Mouse (Mus musculus) midbrain, embryonic 14.5 days (tissue): Measurements from ENCODE around the gene Cyp27b1. TPM values are rescaled to one million over a fixed set of nuclear protein-coding genes. Genes with fewer than 3 reads are reported as not detected.

Experiments
- ATAC-seq: fragments of 200-750 bp; cut with Nextera tagmentation; 2 replicates; pipeline ENCODE4 v1.8.0; 2017; ENCODE audit warnings: moderate number of reproducible peaks, moderate library complexity; ENCODE audit not compliant: low FRiP score, low TSS enrichment
- DNase-seq: peaks from one replicate; pipeline ENCODE4 v3.0.0-alpha.2; 2015
- H3K27ac ChIP-seq: fragments of 300-500 bp; sonication (generic); replicated peaks from 2 replicates; pipeline ENCODE4 v1.5.1; 2014; ENCODE audit warnings: mild to moderate bottlenecking, low read depth, low read length, moderate library complexity
- H3K27me3 ChIP-seq: fragments of 300-500 bp; sonication (generic); 2 replicates; pipeline ENCODE4 v1.6.1; 2014; ENCODE audit warnings: low read length, control low read depth, mixed read lengths; ENCODE audit not compliant: control insufficient read depth, insufficient read depth
- H3K36me3 ChIP-seq: fragments of 300-500 bp; sonication (generic); 2 replicates; pipeline ENCODE4 v1.6.1; 2014; ENCODE audit warnings: low read length, control low read depth; ENCODE audit not compliant: control insufficient read depth, insufficient read depth
- H3K4me1 ChIP-seq: fragments of 300-500 bp; sonication (generic); 2 replicates; pipeline ENCODE4 v1.6.1; 2014; ENCODE audit warnings: mild to moderate bottlenecking, antibody characterized with exemption, low read length, control low read depth; ENCODE audit not compliant: control insufficient read depth, insufficient read depth
- H3K4me2 ChIP-seq: fragments of 300-500 bp; sonication (generic); 2 replicates; pipeline ENCODE4 v1.6.1; 2014; ENCODE audit warnings: mild to moderate bottlenecking, low read length, moderate library complexity
- H3K4me3 ChIP-seq: fragments of 300-500 bp; sonication (generic); replicated peaks from 2 replicates; pipeline ENCODE4 v1.5.1; 2014; ENCODE audit warnings: low read depth, low read length
- H3K9ac ChIP-seq: fragments of 300-500 bp; sonication (generic); replicated peaks from 2 replicates; pipeline ENCODE4 v1.6.1; 2014; ENCODE audit warnings: mild to moderate bottlenecking, low read length, moderate library complexity
- H3K9me3 ChIP-seq: fragments of 300-500 bp; sonication (generic); 2 replicates; pipeline ENCODE4 v1.6.1; 2016; ENCODE audit warnings: low read length, control low read depth, mixed read lengths; ENCODE audit not compliant: control insufficient read depth
- WGBS: fragments of 180-500 bp; shearing (Covaris S2); extraction: QIAGEN DNeasy Blood & Tissue Kit; methylation state at CpG from one replicate; pipeline ENCODE4 v1.1.7; 2014; 5-methylcytosine and 5-hydroxymethylcytosine counted together
- microRNA counts: library from miRNA; unstranded; fragments of <30 nt; microRNA quantifications from one replicate; lab custom pipeline; 2016
- microRNA-seq: library from miRNA; unstranded; fragments of <30 nt; microRNA quantifications from one replicate; pipeline ENCODE4, GENCODE M21; 2016
- polyA plus RNA-seq: library from polyadenylated mRNA; unstranded; fragments of >200 nt; fragmentation: Nextera tagmentation; extraction: Ambion mirVana; gene quantifications from 2 replicates; pipeline ENCODE4 v1.2.1, GENCODE M21; 2014

Cyp27b1 gene
- polyA plus RNA-seq, 1 experiment from 2014 or later, result not detected

DNA sequence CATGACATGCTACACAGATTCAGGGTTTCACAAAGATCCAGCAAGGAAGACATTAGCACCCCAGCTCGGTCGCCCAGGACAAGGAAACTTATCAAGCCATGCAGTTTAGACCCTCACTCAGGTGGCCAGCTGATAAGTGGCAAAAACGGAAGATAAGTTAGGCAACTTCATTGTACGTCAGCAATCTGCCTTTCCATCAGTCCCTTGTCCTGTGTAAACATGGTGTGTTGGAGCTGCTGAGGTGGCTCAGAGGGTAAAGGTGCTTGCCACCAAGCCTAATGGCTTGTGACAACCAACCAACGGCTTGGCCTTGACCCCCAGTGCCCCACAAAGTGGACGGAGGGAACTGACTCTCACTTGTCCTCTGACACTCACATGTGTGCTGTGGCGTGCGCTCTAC, 52.4 kb downstream of the Cyp27b1 start:
- ATAC-seq (no peak), DNase-seq (no peak)
- no peak overlapping the region for H3K4me3 ChIP-seq
- H3K4me1 ChIP-seq, result no peaks in the 10 kb centered on the region
- H3K4me2 ChIP-seq, result no peak overlapping the region
- no peaks in the 10 kb centered on the region for H3K27me3 ChIP-seq
- peaks cover 68% of the 10 kb centered on the region for H3K36me3 ChIP-seq
- H3K27ac ChIP-seq, result no peak overlapping the region
- 92% methylated on average over 8 of the region's 8 CpGs for WGBS
- H3K9ac ChIP-seq, result no peak overlapping the region
- no peaks in the 10 kb centered on the region for H3K9me3 ChIP-seq

DNA sequence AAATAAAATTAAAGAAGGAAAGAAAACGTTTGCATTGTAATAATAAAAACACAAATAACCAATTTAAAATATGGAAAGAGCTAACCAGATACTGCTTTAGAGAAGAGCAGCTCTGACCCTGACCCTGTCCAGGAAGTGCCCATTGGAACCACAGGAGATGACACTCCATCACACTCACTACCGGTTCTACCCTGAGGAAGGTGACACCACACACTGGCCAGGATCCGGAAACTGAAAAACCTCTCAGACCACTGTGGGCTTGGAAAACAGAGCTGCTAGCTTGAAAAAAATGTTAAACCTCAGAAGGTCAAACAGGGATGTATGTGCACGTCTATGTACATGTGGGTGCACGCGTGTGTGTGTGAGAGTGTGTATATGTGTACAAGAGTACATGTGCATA, 53.1 kb downstream of the Cyp27b1 start:
- H3K4me2 ChIP-seq, result no peak overlapping the region
- H3K9ac ChIP-seq, result no peak overlapping the region
- H3K27ac ChIP-seq, result no peak overlapping the region
- ATAC-seq (no peak), DNase-seq (no peak)
- H3K36me3 ChIP-seq, result peaks cover 61% of the 10 kb centered on the region
- no peak overlapping the region for H3K4me3 ChIP-seq
- 86% methylated on average over 6 of the region's 6 CpGs for WGBS
- H3K27me3 ChIP-seq, result no peaks in the 10 kb centered on the region
- H3K9me3 ChIP-seq, result no peaks in the 10 kb centered on the region
- H3K4me1 ChIP-seq, result no peaks in the 10 kb centered on the region

MicroRNAs within 50 kb of the gene (microRNA counts, 519-probe panel; counts per million panel counts)
- not detected for microRNA mmu-miR-546 (lab: Ali Mortazavi, UCI)

Small RNA genes lying within 50 kb of the gene (microRNA-seq; reads per million reads assigned to microRNA genes)
- 0.59 reads per million for gene Mir546

Other genes with a start within 250 kb of the Cyp27b1 start
- gene Atp23, start 146.9 kb upstream of the Cyp27b1 start, polyA plus RNA-seq, result 13.6 and 14.1 TPM in 2 replicates
- 19.1 and 26.2 TPM in 2 replicates for gene Ctdsp2, start 69.5 kb upstream of the Cyp27b1 start, polyA plus RNA-seq
- 1.9 and 2.1 TPM in 2 replicates for gene Avil, start 47.5 kb upstream of the Cyp27b1 start, polyA plus RNA-seq
- gene Tsfm, start 17.4 kb upstream of the Cyp27b1 start, polyA plus RNA-seq, result 56.0 and 64.9 TPM in 2 replicates
- 17.4 and 20.8 TPM in 2 replicates for gene Mettl1, start 6.8 kb upstream of the Cyp27b1 start, polyA plus RNA-seq
- gene Eef1akmt3, start 6.7 kb upstream of the Cyp27b1 start, polyA plus RNA-seq, result 0.08 and 0.22 TPM in 2 replicates
- 11.8 and 17.4 TPM in 2 replicates for gene March9, start 11.9 kb downstream of the Cyp27b1 start, polyA plus RNA-seq
- 1,072 and 1,231 TPM in 2 replicates for gene Cdk4, start 15.3 kb downstream of the Cyp27b1 start, polyA plus RNA-seq
- 67.7 and 71.7 TPM in 2 replicates for gene Tspan31, start 22.0 kb downstream of the Cyp27b1 start, polyA plus RNA-seq
- gene Agap2, start 27.0 kb downstream of the Cyp27b1 start, polyA plus RNA-seq, result 8.1 and 13.1 TPM in 2 replicates
- gene Os9, start 72.9 kb downstream of the Cyp27b1 start, polyA plus RNA-seq, result 82.1 and 82.7 TPM in 2 replicates
- gene B4galnt1, start 117.0 kb downstream of the Cyp27b1 start, polyA plus RNA-seq, result 66.8 and 74.1 TPM in 2 replicates
- 0.58 and 0.66 TPM in 2 replicates for gene Slc26a10, start 132.4 kb downstream of the Cyp27b1 start, polyA plus RNA-seq
- 19.0 and 19.6 TPM in 2 replicates for gene Arhgef25, start 141.8 kb downstream of the Cyp27b1 start, polyA plus RNA-seq
- gene Dtx3, start 147.5 kb downstream of the Cyp27b1 start, polyA plus RNA-seq, result 219 and 244 TPM in 2 replicates
- 12.5 and 14.6 TPM in 2 replicates for gene Pip4k2c, start 163.3 kb downstream of the Cyp27b1 start, polyA plus RNA-seq
- 75.3 and 94.7 TPM in 2 replicates for gene Kif5a, start 215.1 kb downstream of the Cyp27b1 start, polyA plus RNA-seq
- gene Dctn2, start 218.1 kb downstream of the Cyp27b1 start, polyA plus RNA-seq, result 295 and 323 TPM in 2 replicates
- 17.4 and 18.0 TPM in 2 replicates for gene Mbd6, start 240.8 kb downstream of the Cyp27b1 start, polyA plus RNA-seq